8 mouse cellular contexts compared by ENCODE assay signal in the genomic region with DNA sequence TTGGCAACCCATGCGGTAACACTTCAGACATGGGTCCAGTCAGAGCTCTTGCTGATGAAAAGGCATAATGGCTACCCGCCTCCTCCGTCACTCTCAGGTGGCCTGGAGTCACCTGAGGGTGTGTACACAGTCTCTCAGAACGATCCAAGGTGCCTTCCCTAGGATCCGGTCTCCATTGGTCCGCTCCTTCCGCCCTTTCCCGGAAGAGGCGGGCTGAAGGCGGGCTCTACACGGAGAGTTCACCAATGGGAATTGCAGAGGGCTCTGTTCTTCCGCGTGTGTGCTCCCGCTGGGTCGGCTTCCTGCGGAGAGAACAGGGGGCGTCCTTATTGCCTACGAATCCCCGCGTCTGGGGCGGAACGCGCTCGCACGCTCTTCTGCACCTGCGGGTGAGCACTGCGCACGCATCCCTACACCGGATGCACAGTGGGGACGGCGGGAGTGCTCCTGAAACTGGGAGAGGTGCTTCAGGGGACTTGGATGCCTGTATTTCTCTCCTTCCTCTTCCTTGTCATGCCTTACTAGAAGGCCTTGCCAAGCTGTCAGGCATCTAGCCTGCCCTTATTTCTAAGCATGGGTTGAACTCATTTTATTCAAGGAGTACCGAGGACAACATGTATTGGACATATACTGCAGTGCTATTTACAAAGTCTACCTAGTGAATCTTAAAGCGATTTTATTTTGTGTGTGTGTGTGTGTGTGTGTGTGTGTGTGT. TPM values are rescaled to one million over a fixed set of nuclear protein-coding genes. Genes with fewer than 3 reads are reported as not detected.
DNase-seq lines count a peak whose midpoint lies in the region; ATAC-seq and TF ChIP-seq lines count a peak whose summit lies in the region.

Gene Coa4 (plus strand): TSS at position 268 of the 715 bp plus-strand sequence.

- WGBS in forebrain, embryonic 16.5 days = under 1% methylated on average over 33 of the region's 33 CpGs
- under 1% methylated on average over 33 of the region's 33 CpGs for WGBS in lung, embryonic 14.5 days
- WGBS in olfactory bulb, adult 2 months = under 1% methylated on average over 33 of the region's 33 CpGs
- under 1% methylated on average over 33 of the region's 33 CpGs for WGBS in thymus, adult 2 months

- H3K27ac ChIP-seq in forebrain, embryonic 16.5 days (ENCODE audit: low read length) = peak within 1 kb of the TSS; percentile 80
- peak within 1 kb of the TSS; percentile 95 for H3K27ac ChIP-seq in layer of hippocampus, adult 2 months
- peak within 1 kb of the TSS; percentile 77 for H3K27ac ChIP-seq in lung, embryonic 14.5 days (ENCODE audit: low read depth)
- peak within 1 kb of the TSS; percentile 60 for H3K27ac ChIP-seq in olfactory bulb, adult 2 months (ENCODE audit: insufficient read depth, low read depth, low read length)
- H3K27ac ChIP-seq in thymus, adult 2 months (ENCODE audit: control insufficient read depth, insufficient read depth, low read length) = peak within 1 kb of the TSS; percentile 24

- TF ChIP-seq CTCF in G1E (IDR thresholded peaks at IDR 0.05; ENCODE audit: low read depth, low read length) = no peak
- TF ChIP-seq CTCF in layer of hippocampus, adult 2 months (conservative IDR thresholded peaks at IDR 0.05) = 0 out of 2 replicates have a peak, but pooled peaks have one; percentile 8
- no peak; the same call in 1 of the 2 replicates for TF ChIP-seq CTCF in lung, embryonic 14.5 days (IDR thresholded peaks at IDR 0.05; ENCODE audit: low read depth)
- no peak for TF ChIP-seq CTCF in olfactory bulb, adult 2 months (IDR thresholded peaks at IDR 0.05; ENCODE audit: insufficient read depth, low read depth, low read length)
- peak; percentile 48; the same call in 1 of the 2 replicates for TF ChIP-seq CTCF in thymus, adult 2 months (IDR thresholded peaks at IDR 0.05; ENCODE audit: borderline replicate concordance, control insufficient read depth, extremely low read depth, insufficient read depth, low read length, poor library complexity)

- H3K4me2 ChIP-seq in forebrain, embryonic 16.5 days (ENCODE audit: low read length) = peak within 1 kb of the TSS; percentile 72
- peak within 1 kb of the TSS; percentile 70 for H3K4me2 ChIP-seq in lung, embryonic 14.5 days

- peak; percentile 97 for ATAC-seq in G1E (ENCODE audit: extremely low read depth, insufficient number of reproducible peaks, low FRiP score, poor library complexity, severe bottlenecking)
- ATAC-seq in forebrain, embryonic 16.5 days = peak; percentile 100
- ATAC-seq in lung, embryonic 14.5 days (ENCODE audit: insufficient read depth) = peak; percentile 100

- H3K9me3 ChIP-seq in G1E (replicated peaks) = no peaks in the 10 kb centered on the region
- H3K9me3 ChIP-seq in forebrain, embryonic 16.5 days (ENCODE audit: control insufficient read depth, low read length) = no peaks in the 10 kb centered on the region
- H3K9me3 ChIP-seq in lung, embryonic 14.5 days (ENCODE audit: low read depth, low read length) = no peaks in the 10 kb centered on the region

- peak; percentile 80 for DNase-seq in G1E (ENCODE audit: low spot score)
- peak; percentile 89 to 90 for DNase-seq in cerebellum, adult 18-20 months
- DNase-seq in heart, postnatal 36 days = peak; percentile 80 to 82
- DNase-seq in layer of hippocampus, adult 2 months (ENCODE audit: low spot score in 2 of 2) = peak; percentile 89 to 90
- peak; percentile 97 for DNase-seq in lung, embryonic 14.5 days
- DNase-seq in thymus, adult 2 months = peak; percentile 86

- intact Hi-C loops in heart, postnatal 36 days (cut with DNase I) = loop anchor here (5.0 kb wide), 1 partner anchor 45 kb away; no protein-coding TSS in a partner anchor

- peaks cover 27% of the 10 kb centered on the region for H3K36me3 ChIP-seq in G1E (replicated peaks)
- H3K36me3 ChIP-seq in forebrain, embryonic 16.5 days (ENCODE audit: control insufficient read depth, insufficient read depth) = peaks cover 12% of the 10 kb centered on the region
- H3K36me3 ChIP-seq in lung, embryonic 14.5 days (ENCODE audit: insufficient read depth) = peaks cover 14% of the 10 kb centered on the region
- H3K36me3 ChIP-seq in thymus, adult 2 months (ENCODE audit: control insufficient read depth, insufficient read depth, low read length) = peaks cover 6% of the 10 kb centered on the region

- H3K4me3 ChIP-seq in G1E (ENCODE audit: low read depth, low read length) = peak within 1 kb of the TSS; percentile 74
- H3K4me3 ChIP-seq in forebrain, embryonic 16.5 days (replicated peaks; ENCODE audit: low read length) = peak within 1 kb of the TSS; percentile 61
- peak within 1 kb of the TSS; percentile 95 for H3K4me3 ChIP-seq in layer of hippocampus, adult 2 months
- peak within 1 kb of the TSS; percentile 62 for H3K4me3 ChIP-seq in lung, embryonic 14.5 days (ENCODE audit: low read depth, low read length)
- H3K4me3 ChIP-seq in olfactory bulb, adult 2 months (ENCODE audit: insufficient read depth, low read depth, low read length) = peak within 1 kb of the TSS; percentile 86
- H3K4me3 ChIP-seq in thymus, adult 2 months (ENCODE audit: control insufficient read depth, insufficient read depth, low read length) = peak within 1 kb of the TSS; percentile 59

- peak; percentile 81 for TF ChIP-seq POLR2A in olfactory bulb, adult 2 months (IDR thresholded peaks at IDR 0.05; ENCODE audit: insufficient read depth, low read depth, low read length)
- TF ChIP-seq POLR2A in thymus, adult 2 months (IDR thresholded peaks at IDR 0.05; ENCODE audit: control insufficient read depth, extremely low read depth, insufficient read depth, low read length, poor library complexity) = peak; percentile 73; the same call in 1 of the 2 replicates

- H3K4me1 ChIP-seq in G1E (ENCODE audit: insufficient read depth, low read depth, low read length) = peaks cover 16% of the 10 kb centered on the region
- peaks cover 10% of the 10 kb centered on the region for H3K4me1 ChIP-seq in forebrain, embryonic 16.5 days (replicated peaks; ENCODE audit: control insufficient read depth, insufficient read depth, low read length)
- H3K4me1 ChIP-seq in lung, embryonic 14.5 days (ENCODE audit: insufficient read depth) = peaks cover 7% of the 10 kb centered on the region; the same call in 1 of the 2 replicates
- H3K4me1 ChIP-seq in olfactory bulb, adult 2 months (ENCODE audit: control insufficient read depth, insufficient read depth, low read length) = no peaks in the 10 kb centered on the region
- peaks cover 2% of the 10 kb centered on the region for H3K4me1 ChIP-seq in thymus, adult 2 months (replicated peaks; ENCODE audit: control insufficient read depth, insufficient read depth, low read length)

- peak within 1 kb of the TSS; percentile 69 for H3K9ac ChIP-seq in forebrain, embryonic 16.5 days (replicated peaks; ENCODE audit: low read depth, low read length)
- peak within 1 kb of the TSS; percentile 70 for H3K9ac ChIP-seq in lung, embryonic 14.5 days

- no peaks in the 10 kb centered on the region for H3K27me3 ChIP-seq in G1E (ENCODE audit: insufficient read depth, low read length)
- no peaks in the 10 kb centered on the region for H3K27me3 ChIP-seq in forebrain, embryonic 16.5 days (replicated peaks; ENCODE audit: control insufficient read depth, insufficient read depth, low read length)
- no peaks in the 10 kb centered on the region for H3K27me3 ChIP-seq in lung, embryonic 14.5 days (ENCODE audit: insufficient read depth, low read length)
- no peaks in the 10 kb centered on the region for H3K27me3 ChIP-seq in thymus, adult 2 months (ENCODE audit: control insufficient read depth, insufficient read depth, low read length)

RNA-seq across cellular contexts. Expression of gene Coa4, which starts in this region (rescaled TPM):
- total RNA-seq in G1E (2014; fragmentation: Nextera tagmentation) (15.4 and 20.0 TPM in 2 replicates), G1E (2017) (21.9 and 22.0 TPM in 2 replicates)
- polyA plus RNA-seq in G1E (2012) = 9.1 and 9.6 TPM in 2 replicates
- 10.1 and 12.3 TPM in 2 replicates for polyA plus RNA-seq in forebrain, embryonic 16.5 days (2015; fragmentation: Nextera tagmentation; extraction: Ambion mirVana)
- total RNA-seq in heart, postnatal 36 days (2021) = 10 to 100 TPM; 17.1 to 17.4 TPM
- total RNA-seq in layer of hippocampus, adult 2 months (2021) = 1 to 10 TPM; 7.8 to 9.4 TPM
- 15.4 and 18.2 TPM in 2 replicates for polyA plus RNA-seq in lung, embryonic 14.5 days (2014; fragmentation: Nextera tagmentation; extraction: Ambion mirVana)
- not detected in 2 replicates for polyA plus RNA-seq in olfactory bulb, adult 2 months (2012; ENCODE audit: insufficient read depth, insufficient read length, low replicate concordance, missing spikeins)
- 9.1 and 10.1 TPM in 2 replicates for polyA plus RNA-seq in thymus, adult 2 months (2012; rRNA removed)

Comparison
In these comparisons a context has a peak if more than half of its experiments do, and no peak if none do; other contexts are left out.
1. Peak in every context shown above with its lines: DNase-seq, ATAC-seq, H3K4me3 ChIP-seq and H3K27ac ChIP-seq.
2. RNA of gene Coa4 (polyA plus RNA-seq): 15.4 to 18.2 TPM in lung, embryonic 14.5 days, 10.1 to 12.3 TPM in forebrain, embryonic 16.5 days, 9.1 to 9.6 TPM in G1E and 9.1 to 10.1 TPM in thymus, adult 2 months; not detected in olfactory bulb, adult 2 months; every median in the first group is over 10 times any median in the second.
3. CTCF ChIP-seq: peak in layer of hippocampus, adult 2 months (single experiment) and thymus, adult 2 months (single experiment); none in G1E (single experiment), lung, embryonic 14.5 days (single experiment) and olfactory bulb, adult 2 months (single experiment).
4. H3K27ac ChIP-seq: peak in every context shown above with its lines; median percentile 95 in layer of hippocampus, adult 2 months; 80 in forebrain, embryonic 16.5 days; 77 in lung, embryonic 14.5 days; 60 in olfactory bulb, adult 2 months; 24 in thymus, adult 2 months.